Mouse (Mus musculus) MEL (cell line): Measurements from ENCODE around the gene Fam229b. TPM values are rescaled to one million over a fixed set of nuclear protein-coding genes. Genes with fewer than 3 reads are reported as not detected.

Experiments used
- DNase-seq: peaks from one replicate; pipeline ENCODE4 v3.0.0; 2011; ENCODE audit warnings: low read depth, low spot score
- H3K27ac ChIP-seq: 2 replicates; pipeline ENCODE4 v1.5.1; 2012; ENCODE audit warnings: low read depth, mild to moderate bottlenecking, control low read depth, low read length, moderate library complexity; ENCODE audit not compliant: control insufficient read depth
- H3K27me3 ChIP-seq, 2 experiments: fragments of 150-350 bp in 1 of 2; sonication (generic) in 1 of 2; 2 replicates each; pipeline ENCODE4 v1.6.1; 2012; ENCODE audit warnings: low read length in 2 of 2, mild to moderate bottlenecking in 2 of 2, improper control_type of control experiment in 1 of 2, moderate library complexity in 1 of 2; ENCODE audit not compliant: insufficient read depth in 2 of 2, control insufficient read depth in 1 of 2
- H3K36me3 ChIP-seq, 2 experiments: 2 replicates each; pipeline ENCODE4 v1.6.1; 2012 to 2014; ENCODE audit warnings: low read length in 2 of 2, improper control_type of control experiment in 1 of 2, inconsistent platforms in 1 of 2, mild to moderate bottlenecking in 1 of 2; ENCODE audit not compliant: insufficient read depth in 2 of 2, control insufficient read depth in 1 of 2
- H3K4me1 ChIP-seq, 2 experiments: fragments of 150-350 bp in 1 of 2; sonication (generic) in 1 of 2; 2 replicates each; pipeline ENCODE4 v1.6.1; 2012; ENCODE audit warnings: low read length in 2 of 2, improper control_type of control experiment in 1 of 2, mild to moderate bottlenecking in 1 of 2; ENCODE audit not compliant: insufficient read depth in 2 of 2, control insufficient read depth in 1 of 2
- H3K4me3 ChIP-seq, 2 experiments: fragments of 150-350 bp in 1 of 2; sonication (generic) in 1 of 2; 2 replicates each; pipeline ENCODE4 v1.5.1; 2012; ENCODE audit warnings: low read depth in 2 of 2, low read length in 2 of 2, mild to moderate bottlenecking in 2 of 2, moderate library complexity in 2 of 2, control low read depth in 1 of 2, improper control_type of control experiment in 1 of 2; ENCODE audit not compliant: control insufficient read depth in 1 of 2, insufficient read depth in 1 of 2
- H3K79me2 ChIP-seq: 2 replicates; pipeline ENCODE4 v1.6.1; 2012; ENCODE audit warnings: mild to moderate bottlenecking, low read length, moderate library complexity; ENCODE audit not compliant: control insufficient read depth, poor library complexity, insufficient read depth
- H3K9ac ChIP-seq: 2 replicates; pipeline ENCODE4 v1.6.1; 2012; ENCODE audit warnings: low read depth, mild to moderate bottlenecking, control low read depth, low read length, moderate library complexity; ENCODE audit not compliant: control insufficient read depth, poor library complexity, severe bottlenecking
- H3K9me3 ChIP-seq: fragments of 150-350 bp; sonication (generic); replicated peaks from 2 replicates; pipeline ENCODE4 v1.6.1; 2012; ENCODE audit warnings: mild to moderate bottlenecking, low read length, improper control_type of control experiment, moderate library complexity; ENCODE audit not compliant: insufficient read depth
- CTCF ChIP-seq, 3 experiments: IDR thresholded peaks in 2 of 3; conservative IDR thresholded peaks in 1 of 3; 2 replicates each; pipeline ENCODE4 v1.5.1; 2011 to 2012; ENCODE audit warnings: low read length in 3 of 3, low read depth in 2 of 3, mild to moderate bottlenecking in 2 of 3, improper control_type of control experiment in 1 of 3, inconsistent platforms in 1 of 3, mixed read lengths in 1 of 3, moderate library complexity in 1 of 3; ENCODE audit not compliant: control insufficient read depth in 1 of 3, insufficient read depth in 1 of 3, poor library complexity in 1 of 3, severe bottlenecking in 1 of 3
- E2F4 ChIP-seq: IDR thresholded peaks from 2 replicates; pipeline ENCODE4 v1.6.1; 2011; ENCODE audit warnings: low read depth, low read length, improper control_type of control experiment, borderline replicate concordance
- ETS1 ChIP-seq: IDR thresholded peaks from 2 replicates; pipeline ENCODE4 v1.6.1; 2012; ENCODE audit warnings: low read depth, mild to moderate bottlenecking, inconsistent platforms, low read length, improper control_type of control experiment, moderate library complexity
- JUND ChIP-seq: IDR thresholded peaks from 2 replicates; pipeline ENCODE4 v1.6.1; 2011; ENCODE audit warnings: low read depth, mild to moderate bottlenecking, improper control_type of control experiment, low read length
- MAFK ChIP-seq: IDR thresholded peaks from 2 replicates; pipeline ENCODE4 v1.6.1; 2011; ENCODE audit warnings: low read depth, mild to moderate bottlenecking, low read length, improper control_type of control experiment, borderline replicate concordance
- MEF2A ChIP-seq: IDR thresholded peaks from 2 replicates; pipeline ENCODE4 v1.6.1; 2014; ENCODE audit warnings: low read depth, mild to moderate bottlenecking, inconsistent platforms, low read length, improper control_type of control experiment; ENCODE audit not compliant: poor library complexity, insufficient replicate concordance, severe bottlenecking; ENCODE audit errors: extremely low read depth
- MXI1 ChIP-seq: IDR thresholded peaks from 2 replicates; pipeline ENCODE4 v1.6.1; 2011; ENCODE audit warnings: mild to moderate bottlenecking, low read depth, low read length, improper control_type of control experiment
- POLR2A ChIP-seq, 2 experiments: IDR thresholded peaks; 2 replicates each; pipeline ENCODE4 v1.6.1; 2011 to 2012; ENCODE audit warnings: low read length in 2 of 2, mild to moderate bottlenecking in 2 of 2, control low read depth in 1 of 2, improper control_type of control experiment in 1 of 2, low read depth in 1 of 2, moderate library complexity in 1 of 2; ENCODE audit not compliant: control insufficient read depth in 1 of 2, insufficient read depth in 1 of 2, poor library complexity in 1 of 2
- TAL1 ChIP-seq: IDR thresholded peaks from 2 replicates; pipeline ENCODE4 v1.6.1; 2012; ENCODE audit warnings: mild to moderate bottlenecking, inconsistent platforms, low read length, moderate library complexity, mixed read lengths
- TBP ChIP-seq: IDR thresholded peaks from 2 replicates; pipeline ENCODE4 v1.8.0; 2011; ENCODE audit warnings: low read depth, low read length, improper control_type of control experiment
- TCF12 ChIP-seq: IDR thresholded peaks from 2 replicates; pipeline ENCODE4 v1.6.1; 2014; ENCODE audit warnings: low read depth, mild to moderate bottlenecking, inconsistent platforms, low read length, improper control_type of control experiment, moderate library complexity
- USF1 ChIP-seq: IDR thresholded peaks from 2 replicates; pipeline ENCODE4 v1.6.1; 2014; ENCODE audit warnings: low read depth, mild to moderate bottlenecking, inconsistent platforms, low read length, improper control_type of control experiment, moderate library complexity
- USF2 ChIP-seq, 2 experiments: IDR thresholded peaks; 2 replicates each; pipeline ENCODE4 v1.6.1; 2011 to 2012; ENCODE audit warnings: improper control_type of control experiment in 2 of 2, low read length in 2 of 2, borderline replicate concordance in 1 of 2, inconsistent platforms in 1 of 2, low read depth in 1 of 2, mild to moderate bottlenecking in 1 of 2; ENCODE audit not compliant: insufficient read depth in 1 of 2
- ZMIZ1 ChIP-seq: IDR thresholded peaks from 2 replicates; pipeline ENCODE4 v1.6.1; 2012; ENCODE audit warnings: low read depth, mild to moderate bottlenecking, inconsistent platforms, low read length, improper control_type of control experiment, moderate library complexity
- polyA plus RNA-seq, 2 experiments: library from polyadenylated mRNA; stranded (reverse) in 1 of 2; unstranded in 1 of 2; fragments of >175 nt in 1 of 2; fragments of >200 nt in 1 of 2; gene quantifications; 2 replicates each; pipeline versions ENCODE4 v1.2.1 to v1.2.4; 2012; ENCODE audit warnings: low replicate concordance in 2 of 2, low read depth in 1 of 2; ENCODE audit not compliant: insufficient read length in 2 of 2, insufficient read depth in 1 of 2, missing spikeins in 1 of 2
- total RNA-seq: library from RNA; depleted of rRNA; stranded (reverse); fragments of 300-350 nt; gene quantifications from 2 replicates; pipeline ENCODE4 v1.2.3, GENCODE M21; 2012

Gene Fam229b
- total and polyA plus RNA-seq, 3 experiments, result 1.2 to 1.5 TPM; not detected in 1

DNA sequence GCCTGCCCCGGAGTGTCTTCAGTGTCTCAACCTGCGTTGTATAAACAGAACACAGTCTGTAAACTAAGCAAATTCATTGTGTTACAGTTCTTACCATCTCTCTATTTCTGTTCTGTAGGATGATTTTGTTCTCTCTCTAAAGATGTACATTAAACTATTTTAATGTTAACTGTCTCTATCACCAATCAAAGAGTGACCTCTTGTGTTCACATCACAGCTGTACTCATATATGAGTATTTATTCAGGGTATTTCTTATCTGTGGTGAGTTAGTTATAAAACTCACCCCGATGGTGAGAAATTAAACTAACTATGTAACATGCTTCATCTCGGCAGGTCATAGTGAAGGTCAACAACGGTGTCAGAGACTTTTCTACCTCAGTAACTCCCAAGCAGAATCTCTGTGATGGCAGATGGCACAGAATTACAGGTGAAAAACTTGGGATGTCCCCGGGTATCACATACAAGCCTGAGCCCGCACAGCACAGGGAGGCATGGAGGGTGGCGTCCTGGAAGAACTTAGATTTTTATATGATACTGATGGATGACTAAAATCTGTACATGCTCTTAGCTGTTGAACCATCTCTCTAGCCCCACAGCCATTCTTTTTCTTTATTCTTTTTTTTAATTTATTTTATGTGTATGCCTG lies 28.8 kb downstream of the Fam229b start:
- DNase-seq, result no peak
- Histone ChIP-seq H3K9ac (no peak overlapping the region), H3K4me1 (no peaks in the 10 kb centered on the region), H3K27me3 (no peaks in the 10 kb centered on the region), H3K27ac (no peak overlapping the region), H3K79me2 (no peaks in the 10 kb centered on the region), H3K36me3 (no peaks in the 10 kb centered on the region), H3K4me3 (no peak overlapping the region), H3K9me3 (no peaks in the 10 kb centered on the region)
- no peak for TF ChIP-seq MXI1
- TF ChIP-seq USF2 (IDR thresholded peaks at IDR 0.05; ENCODE audit: borderline replicate concordance in 1 of 2, insufficient read depth in 1 of 2, low read depth in 1 of 2, low read length in 2 of 2), result no peak
- no peak for TF ChIP-seq E2F4
- TF ChIP-seq POLR2A (IDR thresholded peaks at IDR 0.05; ENCODE audit: control insufficient read depth in 1 of 2, insufficient read depth in 1 of 2, low read depth in 1 of 2, low read length in 2 of 2, poor library complexity in 1 of 2), result no peak
- no peak for TF ChIP-seq USF1
- TF ChIP-seq TBP, result no peak
- TF ChIP-seq, all 39 proteins: peak for 0

DNA sequence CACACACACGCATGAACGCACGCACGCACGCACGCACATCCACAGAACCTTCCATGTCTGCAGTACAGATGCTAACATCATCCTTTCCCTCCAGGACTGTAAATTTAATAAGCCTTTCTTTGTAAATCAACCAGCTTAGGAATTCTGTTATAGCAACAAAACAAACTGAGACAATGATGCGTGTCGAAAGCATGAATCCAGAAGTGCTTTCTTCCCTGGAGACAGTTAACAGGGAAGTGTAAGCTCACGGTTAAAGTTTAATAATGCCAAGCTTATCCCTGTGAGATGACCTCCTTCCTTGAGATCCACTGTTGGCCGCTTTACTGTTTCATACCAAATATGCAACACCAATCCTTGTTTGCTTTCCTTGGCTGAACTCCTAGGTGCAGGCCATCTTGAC lies 35.0 kb downstream of the Fam229b start:
- Histone ChIP-seq H3K27me3 (no peaks in the 10 kb centered on the region), H3K79me2 (no peaks in the 10 kb centered on the region), H3K9me3 (no peaks in the 10 kb centered on the region), H3K36me3 (no peaks in the 10 kb centered on the region), H3K27ac (no peak overlapping the region), H3K4me3 (no peak overlapping the region), H3K4me1 (no peaks in the 10 kb centered on the region), H3K9ac (no peak overlapping the region)
- no peak for DNase-seq
- no peak for TF ChIP-seq MEF2A
- TF ChIP-seq MAFK, result no peak
- no peak for TF ChIP-seq TCF12
- TF ChIP-seq ZMIZ1, result no peak

DNA sequence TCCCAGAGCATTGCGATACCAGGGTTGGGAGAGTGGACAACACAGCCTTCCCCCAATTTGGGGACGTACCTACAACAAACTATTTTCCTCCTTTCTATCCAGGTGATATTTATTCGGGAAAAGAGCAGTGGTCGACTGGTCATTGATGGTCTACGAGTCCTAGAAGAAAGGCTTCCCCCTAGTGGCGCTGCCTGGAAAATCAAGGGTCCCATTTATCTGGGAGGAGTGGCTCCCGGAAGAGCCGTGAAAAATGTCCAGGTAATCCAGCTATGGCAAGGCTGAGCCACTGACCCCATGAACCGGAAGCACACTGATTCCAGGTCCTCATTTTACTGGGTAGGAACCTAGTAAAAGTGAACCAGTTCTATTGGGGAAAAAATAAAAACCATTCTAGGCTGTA lies 36.7 kb downstream of the Fam229b start:
- no peaks in the 10 kb centered on the region for H3K79me2 ChIP-seq
- no peaks in the 10 kb centered on the region for H3K27me3 ChIP-seq
- H3K4me3 ChIP-seq, result no peak overlapping the region
- H3K9ac ChIP-seq, result no peak overlapping the region
- no peaks in the 10 kb centered on the region for H3K9me3 ChIP-seq
- no peak overlapping the region for H3K27ac ChIP-seq
- DNase-seq, result no peak
- H3K4me1 ChIP-seq, result no peaks in the 10 kb centered on the region
- TF ChIP-seq TAL1 (no peak), ETS1 (no peak), CTCF (IDR thresholded peaks at IDR 0.05 in 2 of 3, conservative IDR thresholded peaks at IDR 0.05 in 1 of 3; ENCODE audit: control insufficient read depth in 1 of 3, insufficient read depth in 1 of 3, low read depth in 2 of 3, low read length in 3 of 3, poor library complexity in 1 of 3, severe bottlenecking in 1 of 3) (peak in 2 of 3 experiments; percentile 19 to 26; a peak in 3 of 6 replicates), JUND (no peak), MAFK (no peak)
- no peaks in the 10 kb centered on the region for H3K36me3 ChIP-seq
